Mouse (Mus musculus) frontal cortex, postnatal 10 days (tissue): ENCODE measurements around the gene Slc24a1.

ENCODE experiments used
- DNase-seq, 2 experiments: peaks; one replicate each; pipeline ENCODE4 v3.0.0; 2022; ENCODE audit warnings: low spot score in 2 of 2, mixed read lengths in 1 of 2

The Slc24a1 gene

DNA sequence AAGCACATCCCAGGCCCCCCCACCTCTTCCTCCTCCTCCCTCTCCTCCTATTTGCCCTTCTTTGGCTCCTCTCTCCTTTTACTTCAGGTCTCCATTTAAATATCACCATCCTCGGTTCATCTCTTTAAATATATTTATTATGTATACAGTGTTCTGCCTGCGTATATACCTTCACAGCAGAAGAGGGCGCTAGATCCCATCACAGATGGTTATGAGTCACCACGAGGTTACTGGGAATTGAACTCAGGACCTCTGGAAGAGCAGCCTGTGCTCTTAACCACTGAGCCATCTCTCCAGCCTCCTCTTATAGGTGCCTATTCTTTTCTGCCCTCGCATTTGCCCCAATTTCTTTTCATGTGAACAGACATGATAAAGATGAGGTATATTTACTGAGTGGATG, 13.9 kb downstream of the Slc24a1 start:
- DNase-seq, result no peak

- peak in 1 of 2 experiments; percentile 26 for DNase-seq
Measured at GRCm38 (mm10) chr9:64936508-64936907, 14.9 kb downstream of the Slc24a1 start.

GRCm38 (mm10) chr9:64934015-64934754, 17.2 kb downstream of the Slc24a1 start:
- DNase-seq, result no peak

- no peak for DNase-seq
Measured at GRCm38 (mm10) chr9:64931751-64932610, 19.4 kb downstream of the Slc24a1 start.

- DNase-seq, result no peak
Measured at GRCm38 (mm10) chr9:64930256-64930655, 21.2 kb downstream of the Slc24a1 start.

DNA sequence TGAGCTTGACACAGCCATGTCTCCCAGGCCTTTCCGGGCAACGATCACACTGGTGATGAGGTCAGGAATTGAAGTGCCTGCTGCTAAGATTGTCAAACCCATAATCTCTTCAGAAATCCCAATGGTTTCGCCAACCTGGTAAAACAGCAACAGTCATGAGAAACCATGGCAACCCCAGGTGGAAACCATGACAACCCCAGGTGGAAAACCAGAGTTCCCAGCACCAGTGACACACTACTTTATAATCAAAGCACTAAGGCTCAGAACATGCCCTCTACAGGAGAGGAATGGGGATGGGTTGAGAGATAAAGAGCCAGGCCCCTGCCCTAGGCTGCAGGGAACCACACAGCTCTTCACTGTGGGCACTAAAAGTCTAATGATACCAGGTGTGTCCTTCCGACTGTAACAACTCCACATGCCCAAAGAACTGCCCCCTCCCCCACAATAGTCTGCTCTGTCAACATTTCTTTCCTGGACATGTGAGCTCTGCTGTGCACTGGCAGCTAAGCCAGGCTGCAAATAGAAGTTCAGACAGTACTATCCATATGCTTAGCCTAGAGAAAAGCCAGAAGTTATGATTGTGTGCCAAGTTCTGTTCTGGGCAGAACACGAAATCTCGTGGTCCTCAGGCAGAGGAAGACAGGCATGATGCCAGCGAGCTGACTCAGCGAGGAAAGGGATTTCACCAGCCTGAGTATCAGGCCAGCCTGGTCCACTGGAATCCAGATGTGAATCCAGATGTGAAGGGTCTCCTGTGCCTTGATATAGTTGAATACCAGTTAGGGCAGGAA, 25.0 kb downstream of the Slc24a1 start:
- DNase-seq, result peak; percentile 59 to 64

DNA sequence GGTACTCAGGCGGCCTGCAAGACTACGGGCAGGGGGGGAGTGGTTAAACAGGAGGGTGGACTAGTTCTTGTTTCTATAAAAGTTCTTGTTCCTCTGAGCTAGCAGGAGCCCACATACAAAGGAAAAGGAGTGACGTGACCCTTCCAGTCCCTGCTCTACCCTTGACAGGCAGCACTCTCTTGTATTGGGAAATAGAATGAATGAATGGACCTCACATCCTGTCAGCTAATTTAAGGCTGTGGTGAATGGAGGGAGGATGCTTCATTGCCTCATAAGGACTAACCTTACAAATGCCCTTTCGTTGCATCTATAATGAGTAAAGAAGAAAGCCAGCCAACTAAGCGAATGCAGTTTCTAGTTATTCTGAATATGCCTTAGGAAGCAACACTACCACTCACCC, 25.6 kb downstream of the Slc24a1 start:
- DNase-seq, result no peak

DNA sequence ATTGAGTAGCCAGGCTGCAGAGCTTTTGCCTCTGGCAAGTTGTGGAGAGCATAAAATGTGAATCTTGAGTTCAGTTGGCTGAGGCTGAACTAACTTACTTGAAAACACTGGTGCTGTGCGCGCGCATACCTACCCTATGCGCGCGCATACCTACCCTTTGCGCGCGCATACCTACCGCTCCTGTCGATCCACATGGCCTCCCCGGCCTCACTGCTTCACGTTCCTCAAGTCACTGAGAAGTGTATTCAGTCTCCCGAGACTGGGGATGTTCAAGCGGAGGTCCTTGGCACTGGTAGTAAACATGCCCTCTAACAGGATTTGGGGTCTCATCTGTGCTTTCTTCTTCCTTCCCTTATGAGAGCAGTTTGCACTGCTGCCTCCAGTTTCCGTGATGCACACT, 32.8 kb downstream of the Slc24a1 start:
- DNase-seq, result no peak

GRCm38 (mm10) chr9:64914629-64915028, 36.8 kb downstream of the Slc24a1 start:
- no peak for DNase-seq

DNA sequence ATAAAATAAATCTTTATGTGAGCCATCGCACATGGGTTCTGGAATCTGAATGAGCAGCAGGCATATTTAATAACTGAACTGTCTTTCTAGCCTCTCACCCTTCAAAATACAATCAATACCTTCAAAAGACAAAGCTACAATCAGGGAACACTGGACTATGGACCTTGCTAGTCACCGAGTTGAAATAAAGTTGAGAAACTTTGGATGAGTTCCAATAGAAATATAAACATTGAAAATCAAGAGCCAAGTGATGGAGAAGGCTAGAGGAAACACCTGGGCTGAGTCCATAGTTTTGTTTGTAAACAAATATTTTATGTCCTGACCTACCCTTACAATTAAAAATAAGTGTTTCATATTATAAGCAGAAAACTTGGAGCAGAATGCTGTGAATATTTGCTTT, 37.4 kb downstream of the Slc24a1 start:
- DNase-seq, result no peak

- DNase-seq, result no peak
Measured at GRCm38 (mm10) chr9:64913406-64913805, 38.0 kb downstream of the Slc24a1 start.

GRCm38 (mm10) chr9:64907441-64907840, 44.0 kb downstream of the Slc24a1 start:
- DNase-seq, result no peak

DNA sequence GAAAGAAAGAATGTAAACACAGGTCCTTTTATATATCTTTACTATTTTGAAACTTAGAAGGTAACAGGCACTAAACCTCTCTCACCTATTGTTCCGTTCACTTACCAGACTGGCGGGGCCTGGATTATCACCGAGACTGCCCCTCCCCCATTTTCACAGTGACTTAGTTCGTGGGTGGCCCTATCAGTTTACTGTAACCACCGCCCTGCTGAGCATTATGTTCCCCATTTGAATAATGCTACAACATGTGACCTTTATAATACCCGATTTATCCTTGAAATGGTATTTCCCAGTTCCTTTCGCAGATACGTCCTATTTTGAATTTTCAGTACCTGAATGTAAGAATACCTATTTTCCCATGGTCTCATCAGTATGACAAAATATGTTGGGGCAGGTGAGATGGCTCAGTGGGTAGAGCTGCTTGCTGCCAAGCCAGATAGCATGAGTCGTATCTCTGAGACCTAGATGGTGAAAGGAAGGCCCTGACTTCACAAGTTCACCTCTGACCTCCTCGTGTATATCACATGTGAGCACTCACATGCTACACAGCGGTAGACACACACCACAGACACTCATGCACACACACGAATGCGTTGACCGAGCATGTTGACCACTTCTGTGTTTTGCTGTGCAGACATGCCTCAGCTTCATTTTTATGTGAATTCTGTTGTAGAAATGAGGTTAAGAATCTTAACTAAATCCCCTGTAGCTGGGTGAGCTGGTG, 46.3 kb downstream of the Slc24a1 start:
- DNase-seq, result no peak

DNA sequence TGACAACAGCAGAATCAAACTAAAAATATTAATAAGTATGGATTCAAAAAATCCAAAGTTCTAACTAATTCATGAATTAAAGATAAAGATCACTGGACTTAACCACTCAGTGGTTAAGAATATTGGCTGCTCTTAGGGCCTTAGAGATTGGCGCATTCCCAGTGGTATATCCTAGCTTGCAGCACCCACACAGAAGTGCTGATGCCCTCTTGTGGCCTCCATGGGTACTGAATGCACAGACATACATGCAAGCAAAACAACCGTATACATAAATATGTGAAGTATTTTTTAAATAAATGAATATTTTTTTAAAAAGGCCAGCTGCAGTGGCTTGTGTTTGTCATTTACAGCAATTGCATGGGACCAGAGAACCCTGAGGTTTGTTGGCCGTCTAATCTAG, 48.0 kb downstream of the Slc24a1 start:
- peak in 1 of 2 experiments; percentile 63 for DNase-seq

GRCm38 (mm10) chr9:64902866-64903265, 48.5 kb downstream of the Slc24a1 start:
- no peak for DNase-seq

GRCm38 (mm10) chr9:64896605-64897004, 54.8 kb downstream of the Slc24a1 start:
- no peak for DNase-seq

- DNase-seq, result no peak
Measured at GRCm38 (mm10) chr9:64886008-64886407, 65.4 kb downstream of the Slc24a1 start.
